Mouse (Mus musculus): Measurements from ENCODE around the gene Vmn1r68.
A peak's percentile ranks its signal among the peaks of the same experiment; 100 is the strongest.

Vmn1r68 gene

GRCm38 (mm10) chr7:10558385-10558784, at the start of gene Vmn1r68:
Gene Vmn1r68, minus strand, starts transcription at chr7:10558485.
- no peak for DNase-seq

- no peak for DNase-seq
Measured at GRCm38 (mm10) chr7:10495578-10495977, 62.7 kb downstream of the Vmn1r68 start.

DNA sequence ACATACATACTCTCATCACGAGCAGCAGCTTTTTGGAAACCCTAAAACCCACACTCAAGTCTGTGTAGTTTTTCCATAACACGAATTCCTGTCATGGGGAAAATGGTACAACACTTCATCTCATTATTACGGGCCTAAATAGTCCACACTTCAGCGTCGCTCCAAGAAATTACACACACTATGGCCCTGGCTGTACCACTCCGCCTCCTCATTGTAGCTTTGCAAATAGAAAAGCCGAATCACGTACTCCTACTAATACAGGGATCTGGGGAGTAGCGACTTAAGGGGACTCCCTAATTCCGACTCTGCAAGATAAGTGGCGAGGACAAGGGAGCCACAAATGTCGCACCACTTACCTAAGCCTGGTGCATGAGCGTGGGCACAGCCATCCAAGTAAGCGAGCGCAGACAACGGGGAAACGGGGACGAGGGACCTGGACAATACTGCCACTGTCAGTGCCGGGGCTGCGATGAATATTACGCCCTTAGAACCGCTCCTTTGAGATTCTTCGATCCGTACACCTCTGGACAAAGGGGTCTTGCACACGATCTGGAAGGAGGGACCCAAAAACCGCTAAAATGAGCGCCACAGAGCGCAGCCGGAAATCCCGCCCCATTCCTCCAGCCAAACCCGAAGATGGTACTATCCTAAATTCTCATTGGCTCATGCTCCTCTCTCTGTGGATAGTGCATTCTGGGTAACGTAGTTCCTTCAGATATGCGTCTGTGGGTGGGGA, 63.3 kb downstream of the Vmn1r68 start, which contains the start of gene Zik1:
Gene Zik1 (minus strand): TSS at position 609 of the 736 bp plus-strand sequence.
- peak; percentile 76 for DNase-seq

DNA sequence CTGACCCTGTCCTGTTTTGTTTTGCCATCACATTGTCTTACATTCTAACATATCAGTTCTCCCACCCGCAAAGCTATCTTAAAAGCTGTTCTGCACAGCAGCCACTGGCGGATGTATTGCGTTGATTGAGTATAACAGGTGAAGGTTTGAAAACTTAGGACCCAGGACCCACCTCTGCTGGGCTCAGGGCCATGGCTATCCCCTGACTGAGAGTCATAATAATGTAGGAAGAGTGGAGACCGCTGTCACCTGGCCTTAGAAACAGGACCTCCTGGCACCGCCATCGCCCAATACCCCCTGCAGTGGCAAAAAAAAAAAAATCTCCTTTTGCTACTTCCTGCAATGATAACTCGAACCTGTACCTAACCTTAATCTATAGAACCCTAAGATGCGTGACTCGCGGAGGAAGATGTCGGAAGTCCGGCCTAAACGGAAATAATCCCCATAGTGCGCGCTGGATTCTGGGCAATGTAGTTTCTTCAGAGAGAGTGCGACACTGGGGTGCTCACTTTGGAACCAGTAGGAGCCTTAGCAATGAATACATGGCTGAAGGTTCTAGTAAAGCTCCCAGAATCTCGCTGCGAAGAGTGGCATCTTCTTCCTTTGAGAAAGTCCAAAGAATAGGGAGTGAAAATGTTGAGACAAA, 77.6 kb downstream of the Vmn1r68 start:
- peak; percentile 6 for DNase-seq

- DNase-seq = no peak
Measured at GRCm38 (mm10) chr7:10479813-10480212, 78.5 kb downstream of the Vmn1r68 start.

GRCm38 (mm10) chr7:10458166-10458565, 100.1 kb downstream of the Vmn1r68 start:
- DNase-seq = no peak
